Mouse (Mus musculus): ENCODE data around the gene Irs1. TPM values are rescaled to one million over a fixed set of nuclear protein-coding genes. Genes with fewer than 3 reads are reported as not detected.

Gene Irs1
- total and polyA plus RNA-seq, 3 experiments = 10.5 to 50.0 (median 39.9) TPM

DNA sequence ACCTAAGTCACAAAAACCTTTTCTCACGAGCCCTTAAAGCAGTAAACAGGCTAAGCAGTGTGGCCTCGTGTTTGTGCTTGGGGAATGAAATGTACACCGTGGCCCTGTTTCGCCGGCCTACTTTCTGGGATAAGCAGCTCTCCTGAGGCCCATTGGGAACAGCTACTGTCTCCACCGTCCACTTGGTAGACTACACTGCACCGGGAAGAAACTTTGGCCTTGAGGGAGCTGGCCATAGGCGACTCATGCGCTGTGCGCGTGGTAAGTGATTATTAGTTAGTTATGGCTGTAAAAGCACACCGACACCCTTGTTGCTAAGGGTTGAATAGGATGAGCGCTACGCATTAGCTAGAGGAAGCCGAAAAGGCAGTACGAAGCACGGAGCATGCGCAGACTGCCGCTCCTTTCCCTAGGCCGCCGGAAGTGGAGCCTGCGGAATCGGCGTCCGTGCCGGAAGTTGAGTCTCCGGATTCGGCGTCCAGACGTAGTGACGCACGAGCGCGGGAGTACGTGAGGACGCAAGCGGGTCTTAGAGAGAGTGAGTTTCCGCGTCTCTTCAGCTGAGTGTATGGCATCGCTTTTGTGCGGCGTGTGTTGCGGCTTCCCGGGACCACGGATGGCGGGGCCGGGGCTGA is 25.0 kb upstream of the Irs1 start, which contains the start of gene Rhbdd1:
TSS of gene Rhbdd1 (plus strand) at position 342 of the 635 bp plus-strand sequence.
- peak; percentile 97 for DNase-seq
- TF ChIP-seq POLR2A (IDR thresholded peaks at IDR 0.05; ENCODE audit: insufficient read depth, low read depth, low read length) (peak; percentile 90), CTCF (IDR thresholded peaks at IDR 0.05) (no peak)
- Histone ChIP-seq H3K27ac (peak within 1 kb of the TSS; percentile 90), H3K9ac (ENCODE audit: low read depth, low read length) (peak within 1 kb of the TSS; percentile 89), H3K4me3 (peak within 1 kb of the TSS; percentile 93), H3K4me1 (ENCODE audit: control insufficient read depth, insufficient read depth, low read length) (peaks cover 2% of the 10 kb centered on the region), H3K27me3 (ENCODE audit: control insufficient read depth, insufficient read depth, low read length) (no peaks in the 10 kb centered on the region), H3K79me2 (replicated peaks; ENCODE audit: control insufficient read depth, insufficient read depth, low read length) (peaks cover 4% of the 10 kb centered on the region; the same call in 1 of the 2 replicates), H3K36me3 (ENCODE audit: control insufficient read depth, insufficient read depth, low read length) (peaks cover 4% of the 10 kb centered on the region; the same call in 1 of the 2 replicates)
- WGBS = 5% methylated on average over 47 of the region's 47 CpGs
- intact Hi-C loops (cut with DNase I) = loop anchor here (10.0 kb wide), 1 partner anchor 409 kb away; the partner anchor contains the start of gene Mff

DNA sequence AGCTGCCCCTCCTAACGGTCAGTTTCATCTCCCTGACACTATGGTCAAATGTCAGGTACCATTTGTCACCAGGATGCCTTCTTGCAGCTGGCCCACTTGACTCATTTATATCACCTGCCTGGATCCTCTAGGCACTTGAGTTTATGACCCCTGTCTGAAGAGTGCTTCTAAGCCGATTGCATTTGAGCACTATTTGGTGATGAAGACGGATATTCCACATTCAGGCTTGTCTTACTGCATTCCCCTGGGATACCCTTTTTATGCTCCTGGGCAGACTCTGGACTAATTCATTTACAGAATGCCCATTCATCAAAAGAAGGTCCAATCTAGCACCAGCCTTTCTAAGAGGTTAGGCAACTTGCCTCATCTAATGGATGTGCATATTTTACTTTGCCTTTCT is 13.3 kb upstream of the Irs1 start:
- no peaks in the 10 kb centered on the region for H3K27me3 ChIP-seq (ENCODE audit: control insufficient read depth, insufficient read depth, low read length)
- H3K4me1 ChIP-seq (ENCODE audit: control insufficient read depth, insufficient read depth, low read length) = no peaks in the 10 kb centered on the region
- H3K79me2 ChIP-seq (replicated peaks; ENCODE audit: control insufficient read depth, insufficient read depth, low read length) = no peaks in the 10 kb centered on the region
- no peaks in the 10 kb centered on the region for H3K36me3 ChIP-seq (ENCODE audit: control insufficient read depth, insufficient read depth, low read length)
- 69% methylated on average over 3 of the region's 3 CpGs for WGBS
- no peak overlapping the region for H3K27ac ChIP-seq
- H3K4me3 ChIP-seq = no peak overlapping the region
- DNase-seq = no peak
- intact Hi-C loops (cut with DNase I) = no loop called here
- no peak overlapping the region for H3K9ac ChIP-seq (ENCODE audit: low read depth, low read length)
- TF ChIP-seq POLR2A (IDR thresholded peaks at IDR 0.05; ENCODE audit: insufficient read depth, low read depth, low read length) (no peak), CTCF (IDR thresholded peaks at IDR 0.05) (no peak), EP300 (IDR thresholded peaks at IDR 0.05; ENCODE audit: insufficient read depth, low read depth, low read length) (no peak)

DNA sequence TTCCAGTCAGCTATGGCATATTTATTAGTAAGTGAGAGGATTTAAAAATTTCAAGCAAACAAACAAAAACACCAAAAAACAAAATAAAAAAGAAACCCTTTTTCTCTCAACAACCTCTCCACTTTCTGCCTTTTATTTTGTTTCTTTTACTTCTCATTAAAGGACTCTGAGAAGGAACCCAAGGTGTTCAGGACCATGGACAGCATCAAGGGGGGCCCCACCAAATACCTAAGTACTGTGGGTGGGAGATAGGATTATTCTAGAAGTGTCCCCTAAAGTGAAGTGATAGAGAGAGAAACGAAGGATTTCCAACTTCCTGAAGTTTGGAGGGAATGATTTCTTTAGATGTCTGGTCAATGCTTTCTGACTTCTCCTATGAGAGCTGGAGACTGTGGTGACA is 7.4 kb upstream of the Irs1 start:
- no peak for TF ChIP-seq CTCF (IDR thresholded peaks at IDR 0.05)
- Histone ChIP-seq H3K27ac (no peak overlapping the region), H3K36me3 (ENCODE audit: control insufficient read depth, insufficient read depth, low read length) (no peaks in the 10 kb centered on the region), H3K4me1 (ENCODE audit: control insufficient read depth, insufficient read depth, low read length) (no peaks in the 10 kb centered on the region), H3K9ac (ENCODE audit: low read depth, low read length) (no peak overlapping the region), H3K79me2 (replicated peaks; ENCODE audit: control insufficient read depth, insufficient read depth, low read length) (no peaks in the 10 kb centered on the region), H3K4me3 (no peak overlapping the region), H3K27me3 (ENCODE audit: control insufficient read depth, insufficient read depth, low read length) (no peaks in the 10 kb centered on the region)
- WGBS = 7% methylated on average over 1 of the region's 1 CpGs
- intact Hi-C loops (cut with DNase I) = loop anchor here (10.0 kb wide), 1 partner anchor 704 kb away; no protein-coding TSS in a partner anchor
- no peak for DNase-seq

DNA sequence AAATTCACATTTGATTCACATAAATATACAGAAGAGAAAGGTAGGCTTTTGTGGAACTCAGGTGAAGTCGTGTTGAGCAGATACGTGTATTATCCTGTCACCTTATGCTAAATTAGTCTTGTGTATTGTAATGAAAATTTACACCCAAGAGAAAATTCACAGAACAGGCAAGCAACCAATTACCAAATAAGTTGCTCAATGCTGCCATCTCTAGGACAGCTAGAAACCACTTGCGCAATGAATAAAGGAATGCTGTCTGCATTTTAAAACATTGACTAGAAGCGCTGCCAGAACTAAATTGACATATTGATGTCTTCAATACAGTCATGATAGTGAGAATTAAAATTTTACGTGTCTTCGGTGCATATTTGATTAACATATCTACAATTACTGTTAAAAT is 2.9 kb upstream of the Irs1 start:
- no peak for DNase-seq
- peak; percentile 84 for TF ChIP-seq CTCF (IDR thresholded peaks at IDR 0.05)
- no peak for TF ChIP-seq POLR2A (IDR thresholded peaks at IDR 0.05; ENCODE audit: insufficient read depth, low read depth, low read length)

DNA sequence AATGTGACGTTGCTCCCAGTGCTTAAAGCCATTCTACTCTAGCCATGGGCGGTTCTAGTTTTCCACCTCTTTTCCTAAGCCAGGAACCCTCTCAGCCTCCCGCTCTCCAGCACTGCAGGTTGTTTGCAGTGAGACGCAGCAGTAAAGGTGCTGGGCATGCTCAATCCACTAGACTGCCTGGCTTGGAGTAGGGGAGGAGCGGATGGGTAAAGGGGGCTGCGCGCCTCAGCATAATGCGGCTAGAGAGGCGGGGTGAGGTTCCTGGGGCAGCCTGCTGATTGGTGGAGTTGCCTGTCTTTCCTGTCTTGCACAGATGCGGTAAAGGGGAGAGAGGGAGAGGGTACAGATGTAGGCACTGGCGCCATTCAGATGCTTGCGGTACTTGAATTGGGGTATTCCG is 1.6 kb upstream of the Irs1 start:
- DNase-seq = peak; percentile 59 to 61
- Histone ChIP-seq H3K4me1 (ENCODE audit: control insufficient read depth, insufficient read depth, low read length) (no peaks in the 10 kb centered on the region; the same call in none of the 2 replicates), H3K36me3 (ENCODE audit: control insufficient read depth, insufficient read depth, low read length) (no peaks in the 10 kb centered on the region), H3K9ac (ENCODE audit: low read depth, low read length) (no peak overlapping the region), H3K4me3 (peak overlapping the region; percentile 67), H3K27me3 (ENCODE audit: control insufficient read depth, insufficient read depth, low read length) (0 out of 2 replicates have a peak, but pooled peaks cover 2% of the 10 kb centered on the region), H3K79me2 (replicated peaks; ENCODE audit: control insufficient read depth, insufficient read depth, low read length) (peaks cover 4% of the 10 kb centered on the region; the same call in 1 of the 2 replicates), H3K27ac (peak overlapping the region; percentile 82; the same call in 1 of the 2 replicates)
- intact Hi-C loops (cut with DNase I) = loop anchor here (1.0 to 10.0 kb wide), 5 partner anchors 141 to 698 kb away; no protein-coding TSS in a partner anchor
- TF ChIP-seq CTCF (IDR thresholded peaks at IDR 0.05) = no peak
- TF ChIP-seq EP300 (IDR thresholded peaks at IDR 0.05; ENCODE audit: insufficient read depth, low read depth, low read length) = no peak
- no peak for TF ChIP-seq POLR2A (IDR thresholded peaks at IDR 0.05; ENCODE audit: insufficient read depth, low read depth, low read length)
- WGBS = 3% methylated on average over 13 of the region's 13 CpGs

More for the DNA sequence above, 2.9 kb upstream of the Irs1 start:
- H3K4me3 ChIP-seq = no peak overlapping the region
- no peaks in the 10 kb centered on the region; the same call in none of the 2 replicates for H3K4me1 ChIP-seq (ENCODE audit: control insufficient read depth, insufficient read depth, low read length)
- H3K36me3 ChIP-seq (ENCODE audit: control insufficient read depth, insufficient read depth, low read length) = no peaks in the 10 kb centered on the region
- 9% methylated on average over 6 of the region's 6 CpGs for WGBS
- intact Hi-C loops (cut with DNase I) = loop anchor here (1.0 to 10.0 kb wide), 7 partner anchors 183 to 978 kb away; no protein-coding TSS in a partner anchor
- no peak overlapping the region for H3K27ac ChIP-seq
- H3K79me2 ChIP-seq (replicated peaks; ENCODE audit: control insufficient read depth, insufficient read depth, low read length) = 0 out of 2 replicates have a peak, but pooled peaks cover 2% of the 10 kb centered on the region
- H3K9ac ChIP-seq (ENCODE audit: low read depth, low read length) = no peak overlapping the region
- 0 out of 2 replicates have a peak, but pooled peaks cover 2% of the 10 kb centered on the region for H3K27me3 ChIP-seq (ENCODE audit: control insufficient read depth, insufficient read depth, low read length)
